Comparison of ENCODE assay signal across 15 mouse cellular contexts in genomic region chr16:40371291-40371690, GRCm38 (mm10).
DNase-seq lines count a peak whose midpoint lies in the region; ATAC-seq lines count a peak whose summit lies in the region.
"Had no signal": no experiment of that assay in that cellular context is flagged by ENCODE, and none has a peak within 500 bp of the region (broad histone marks: within the 10 kb centered on the region; RNA-seq: fewer than 3 reads in every experiment).

No protein-coding gene starts in this region.

- ATAC-seq in cerebellum, adult (ENCODE audit: insufficient number of reproducible peaks, low FRiP score, low TSS enrichment), result no peak
- ATAC-seq: CD4-positive, CD25-positive, alpha-beta regulatory T cell, adult 4 months had no signal

- DNase-seq in cerebellum, postnatal 10 days, result peak; percentile 21 to 54
- peak; percentile 13 for DNase-seq in left cerebral cortex, postnatal 4 days
- no peak for DNase-seq in left cerebral cortex, postnatal 36 days (ENCODE audit: low spot score in 2 of 2)
- DNase-seq in Muller cell, postnatal 12 days (ENCODE audit: inconsistent ontology term), result peak; percentile 64
- DNase-seq: adrenal gland, adult 2 months; adrenal gland, postnatal 10 days; adrenal gland, postnatal 25 days; B cell, adult 2 months; cerebellum, adult 11-12 months; cerebellum, adult 2 months; cerebellum, adult 9-10 months; cerebellum, postnatal 36 days; embryo, embryonic 11 days had no signal

- intact Hi-C loops in left cerebral cortex, postnatal 4 days (cut with DNase I), result no loop called here
- intact Hi-C loops in left cerebral cortex, postnatal 36 days (cut with DNase I), result no loop called here

Comparison
In these comparisons a context has a peak if more than half of its experiments do, and no peak if none do; other contexts are left out.
1. DNase-seq: peak in cerebellum, postnatal 10 days (2 of 2), left cerebral cortex, postnatal 4 days (single experiment) and Muller cell, postnatal 12 days (single experiment); none in left cerebral cortex, postnatal 36 days (0 of 2).